Mouse (Mus musculus): ENCODE results near the gene Lrrfip2.

Gene Lrrfip2

DNA sequence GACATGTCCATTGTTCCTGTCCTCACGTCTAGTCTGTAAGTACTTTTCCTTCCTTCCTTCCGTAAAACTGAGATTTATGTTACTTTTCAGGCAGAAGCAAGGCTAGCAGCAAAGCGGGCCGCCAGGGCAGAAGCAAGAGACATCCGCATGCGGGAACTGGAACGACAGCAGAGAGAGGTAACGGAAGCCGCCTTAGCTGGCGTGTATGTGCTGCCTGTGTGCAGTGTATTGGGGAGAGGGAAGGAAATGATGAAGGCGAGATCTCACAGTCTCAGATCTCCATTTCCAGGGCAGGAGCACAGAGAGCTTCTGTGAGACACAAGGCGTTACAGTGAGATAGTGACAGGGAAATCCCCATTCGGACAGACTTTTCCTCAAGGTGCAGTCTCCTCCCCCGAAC, 43.8 kb downstream of the Lrrfip2 start:
- no peak for DNase-seq (ENCODE audit: low read depth, low spot score)

DNA sequence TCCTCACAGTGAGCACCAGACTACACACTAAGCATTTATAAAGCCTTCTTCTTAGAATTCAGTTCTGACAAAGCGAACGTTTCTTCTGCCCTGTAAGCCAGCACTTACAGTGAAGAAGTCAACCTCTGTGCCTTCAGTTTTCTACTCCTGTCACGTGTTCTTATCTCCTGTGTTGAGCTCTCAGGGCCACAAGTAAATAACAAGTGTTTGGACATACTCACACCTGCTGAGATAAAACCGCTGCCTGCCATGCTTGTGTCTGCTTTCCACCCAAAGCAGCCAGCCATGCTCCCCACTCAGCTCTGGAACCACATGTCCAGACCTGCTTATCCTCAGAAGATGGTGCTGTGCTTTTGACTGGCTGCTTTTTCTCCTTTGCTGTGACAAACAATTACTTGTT, 49.2 kb downstream of the Lrrfip2 start:
- DNase-seq (ENCODE audit: low read depth, low spot score), result no peak

- no peak for DNase-seq (ENCODE audit: low read depth, low spot score)
Measured at GRCm38 (mm10) chr9:111170430-111170829, 53.0 kb downstream of the Lrrfip2 start.

- no peak for DNase-seq (ENCODE audit: low read depth, low spot score)
Measured at GRCm38 (mm10) chr9:111174071-111174470, 56.7 kb downstream of the Lrrfip2 start.

DNA sequence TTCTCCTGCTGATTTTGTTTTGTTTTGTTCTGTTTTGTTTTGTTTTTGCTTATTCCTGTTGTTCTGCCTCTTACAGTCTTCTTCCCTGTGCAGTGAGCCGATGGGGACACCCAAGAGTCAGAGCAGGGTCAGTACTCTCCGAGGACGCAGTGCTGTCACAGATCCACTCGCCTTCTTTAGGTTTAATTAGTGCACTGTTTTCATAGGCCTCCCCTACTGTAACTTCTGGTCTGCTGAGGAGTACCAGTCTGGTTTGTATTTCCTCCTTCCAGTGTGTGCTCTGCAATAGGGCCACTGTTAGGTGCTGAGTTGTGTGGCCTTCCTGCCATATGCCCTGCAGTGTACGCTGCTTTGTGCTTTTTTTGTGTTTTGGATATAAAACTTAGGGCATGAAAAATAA, 61.6 kb downstream of the Lrrfip2 start:
- no peak for DNase-seq (ENCODE audit: low read depth, low spot score)

- no peak for DNase-seq (ENCODE audit: low read depth, low spot score)
Measured at GRCm38 (mm10) chr9:111182176-111182575, 64.8 kb downstream of the Lrrfip2 start.

DNA sequence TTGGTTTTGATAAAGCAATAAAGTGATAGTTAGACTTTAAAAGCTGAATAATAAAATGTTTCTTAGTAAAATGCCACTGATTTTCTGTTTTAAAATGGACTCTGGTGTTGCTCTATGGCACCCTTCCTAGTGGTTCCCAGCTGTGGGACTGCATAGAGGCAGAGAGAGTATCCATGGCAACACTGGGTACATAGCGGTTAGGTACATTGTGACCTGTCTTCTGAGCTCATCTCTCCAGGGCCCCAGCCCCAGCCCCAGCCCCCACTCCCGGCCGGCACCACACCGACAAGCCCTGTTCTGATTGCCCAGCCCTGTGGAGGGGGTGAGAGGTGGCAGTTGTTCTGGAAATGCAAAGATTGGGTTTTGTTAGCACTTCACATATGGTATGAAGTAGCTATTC, 67.5 kb downstream of the Lrrfip2 start:
- DNase-seq (ENCODE audit: low read depth, low spot score), result no peak

DNA sequence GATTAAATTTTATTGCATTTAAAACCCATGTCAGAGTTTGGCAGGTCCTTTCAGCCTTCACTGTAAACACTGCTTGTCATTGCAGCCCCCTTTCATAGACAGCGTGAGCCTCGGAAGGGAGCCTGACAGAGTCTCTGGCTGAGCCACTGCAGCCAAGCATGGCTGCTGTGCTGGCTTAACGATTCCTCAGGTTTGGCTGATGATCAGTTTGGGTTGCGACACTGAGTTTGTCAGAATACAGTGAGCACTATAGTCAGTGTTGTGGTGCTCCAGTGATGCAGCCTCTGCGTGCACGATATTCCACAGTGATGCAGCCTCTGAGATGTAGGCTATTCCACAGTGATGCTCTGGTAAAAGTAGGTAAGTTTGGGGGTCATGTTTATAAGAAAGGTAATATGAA, 69.5 kb downstream of the Lrrfip2 start:
- no peak for DNase-seq (ENCODE audit: low read depth, low spot score)

- DNase-seq (ENCODE audit: low read depth, low spot score), result no peak
Measured at GRCm38 (mm10) chr9:111188731-111189130, 71.3 kb downstream of the Lrrfip2 start.

- DNase-seq (ENCODE audit: low read depth, low spot score), result no peak
Measured at GRCm38 (mm10) chr9:111193211-111193610, 75.8 kb downstream of the Lrrfip2 start.

DNA sequence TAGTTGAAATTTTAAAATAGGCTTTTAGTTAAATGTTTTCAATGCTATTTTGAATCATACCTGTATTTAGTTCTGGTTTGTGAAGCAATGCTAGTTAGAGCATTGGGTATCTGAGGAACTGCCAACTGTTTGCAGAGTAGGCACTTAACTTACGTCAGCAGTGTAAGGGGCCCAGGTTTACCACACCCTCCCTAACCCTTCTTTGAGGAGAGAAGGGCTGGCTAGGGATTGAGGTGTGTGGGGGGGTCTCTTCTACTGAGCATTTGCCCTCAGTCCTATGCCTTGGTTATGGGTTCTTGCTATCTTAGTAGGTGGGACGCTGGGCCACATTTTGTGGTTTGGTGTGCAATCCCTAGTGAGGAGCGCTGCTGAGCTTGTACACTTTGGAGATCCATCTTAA, 79.7 kb downstream of the Lrrfip2 start:
- DNase-seq (ENCODE audit: low read depth, low spot score), result no peak

- DNase-seq (ENCODE audit: low read depth, low spot score), result no peak
Measured at GRCm38 (mm10) chr9:111197712-111198111, 80.3 kb downstream of the Lrrfip2 start.

- DNase-seq (ENCODE audit: low read depth, low spot score), result no peak
Measured at GRCm38 (mm10) chr9:111198332-111198731, 80.9 kb downstream of the Lrrfip2 start.

DNA sequence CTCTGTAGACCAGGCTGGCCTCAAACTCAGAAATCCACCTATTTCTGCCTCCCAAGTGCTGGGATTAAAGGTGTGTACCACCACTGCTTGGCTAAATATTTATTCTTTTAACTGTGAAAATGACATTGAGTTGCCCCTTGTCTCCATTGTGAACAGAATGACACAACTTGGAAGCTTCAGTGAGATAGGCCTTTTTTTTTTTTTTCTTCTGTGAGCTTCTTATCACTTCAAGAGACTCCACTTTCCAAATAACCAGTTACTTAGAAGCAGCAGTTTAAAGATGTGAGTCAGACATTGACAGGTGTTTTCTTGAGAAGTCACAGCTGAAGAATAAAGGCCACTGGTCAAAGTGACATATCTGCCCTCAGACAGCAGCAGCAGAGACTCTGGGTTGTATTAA, 82.8 kb downstream of the Lrrfip2 start:
- no peak for DNase-seq (ENCODE audit: low read depth, low spot score)

DNA sequence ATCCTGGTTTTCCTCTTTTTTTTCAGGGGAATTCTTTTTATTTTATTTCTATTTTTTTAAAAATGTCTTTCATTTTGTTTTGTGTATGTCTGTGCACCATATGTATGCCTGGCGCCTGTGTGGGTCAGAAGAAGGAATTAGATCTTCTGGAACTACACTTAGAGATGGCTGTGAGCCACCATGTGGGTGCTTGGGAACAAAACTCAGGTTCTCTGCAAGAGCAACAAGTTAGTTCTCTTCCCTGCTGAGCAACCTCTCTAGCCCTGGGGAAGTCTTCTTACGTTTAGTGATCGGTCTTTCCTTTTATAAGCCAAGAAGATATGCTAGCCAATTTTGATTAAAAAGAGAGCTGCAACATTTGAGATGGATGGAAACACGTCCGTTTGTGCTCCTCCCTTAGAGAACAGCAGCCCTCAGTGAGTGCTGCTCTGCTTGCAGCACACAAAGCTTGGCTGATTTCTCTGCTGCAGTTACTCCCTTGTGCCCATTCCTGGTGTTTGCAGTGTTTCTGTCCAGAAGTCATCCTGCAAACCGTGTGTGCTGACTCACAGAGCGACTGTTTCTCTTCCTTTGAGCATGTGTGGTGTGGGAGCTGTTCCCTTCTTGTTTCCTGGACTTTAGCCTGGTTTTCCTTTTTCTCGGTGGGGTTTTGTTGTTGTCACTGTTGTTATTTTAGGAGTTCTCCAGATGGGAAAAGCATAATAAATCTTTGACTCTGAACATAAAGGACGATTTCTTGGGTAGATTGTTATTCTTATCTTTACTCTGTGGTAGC, 87.4 kb downstream of the Lrrfip2 start:
- DNase-seq (ENCODE audit: low read depth, low spot score), result no peak

DNA sequence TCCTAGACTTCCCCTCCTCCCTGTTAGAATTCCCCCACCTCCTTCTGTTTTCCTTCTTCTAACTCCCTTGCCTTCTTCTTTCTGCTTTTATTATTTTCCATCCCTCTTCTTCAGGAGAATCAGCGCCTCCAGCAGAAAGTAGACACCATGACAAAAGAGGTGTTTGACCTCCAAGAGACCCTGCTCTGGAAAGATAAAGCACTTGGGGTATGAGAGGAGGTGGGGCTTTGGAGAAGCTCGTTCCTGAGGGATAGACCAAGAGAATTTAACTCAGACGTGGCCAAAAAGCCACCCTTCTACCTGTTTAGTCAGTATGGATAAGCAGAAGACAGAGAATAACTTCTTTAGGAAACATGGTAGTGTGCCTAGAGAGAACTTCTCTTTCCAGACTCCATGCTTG, 90.3 kb downstream of the Lrrfip2 start:
- no peak for DNase-seq (ENCODE audit: low read depth, low spot score)

GRCm38 (mm10) chr9:111208185-111208584, 90.8 kb downstream of the Lrrfip2 start:
- DNase-seq (ENCODE audit: low read depth, low spot score), result no peak

- no peak for DNase-seq (ENCODE audit: low read depth, low spot score)
Measured at GRCm38 (mm10) chr9:111209158-111209699, 91.8 kb downstream of the Lrrfip2 start.

DNA sequence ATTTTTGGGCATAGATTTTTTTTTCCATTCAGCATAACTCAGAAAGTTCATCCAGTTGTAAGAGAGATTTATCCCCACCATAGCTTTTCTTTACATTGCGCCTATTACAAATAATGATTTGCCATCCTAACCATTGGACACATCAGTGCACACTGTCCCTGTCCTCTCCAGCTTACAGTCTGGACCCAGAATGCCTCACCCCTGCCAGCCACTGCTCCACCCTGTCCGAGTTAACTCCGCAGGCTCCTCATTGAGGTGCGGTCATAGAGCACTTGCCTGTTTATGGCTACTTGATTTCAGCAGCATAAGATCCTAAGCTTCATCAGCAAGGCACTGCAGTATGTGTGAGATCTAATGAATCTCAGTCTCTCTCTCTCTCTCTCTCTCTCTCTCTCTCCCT, 93.0 kb downstream of the Lrrfip2 start:
- no peak for DNase-seq (ENCODE audit: low read depth, low spot score)

DNA sequence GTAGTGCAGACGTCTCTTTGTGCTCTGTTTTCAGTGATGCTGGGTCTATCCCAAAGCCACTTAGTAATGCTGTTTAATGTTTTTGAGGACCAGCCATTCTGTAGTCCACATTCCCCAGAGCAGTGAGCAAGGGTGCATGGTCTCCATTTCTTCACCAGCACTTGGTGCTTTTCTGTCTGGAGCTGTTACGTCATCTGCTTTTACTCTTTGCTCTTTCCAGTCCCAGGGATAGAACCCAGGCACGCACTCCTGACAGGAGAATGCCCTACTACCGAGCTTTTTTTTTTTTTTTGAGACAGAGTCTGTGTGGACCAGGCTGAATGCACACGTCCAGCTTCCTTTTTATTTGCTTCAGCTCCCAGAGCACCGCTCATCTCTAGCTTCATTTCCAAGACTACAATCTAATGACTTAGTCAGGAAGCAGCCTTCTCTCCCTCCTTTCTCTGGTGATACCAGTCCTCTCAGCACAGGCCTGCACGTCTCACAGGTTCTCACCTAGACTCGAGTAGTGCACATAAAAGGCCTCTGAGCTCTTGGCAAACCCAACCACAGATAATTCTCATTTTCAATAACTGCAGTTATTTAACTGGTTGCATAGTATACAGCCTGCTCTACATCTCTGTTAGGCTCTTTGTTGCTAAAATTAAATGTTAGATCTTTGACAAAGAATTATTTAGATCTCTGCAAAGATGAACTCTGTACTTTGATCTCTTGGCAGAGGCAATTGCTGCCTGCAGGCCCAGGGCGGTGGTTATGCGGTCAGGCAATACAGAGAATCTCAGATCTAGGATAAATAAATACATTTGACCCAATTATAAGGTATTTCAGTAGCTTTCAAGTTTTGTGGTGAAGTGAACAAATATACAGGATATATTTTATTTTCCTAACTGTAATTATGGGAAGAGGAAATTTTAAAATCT, 94.0 kb downstream of the Lrrfip2 start:
- no peak for DNase-seq (ENCODE audit: low read depth, low spot score)

DNA sequence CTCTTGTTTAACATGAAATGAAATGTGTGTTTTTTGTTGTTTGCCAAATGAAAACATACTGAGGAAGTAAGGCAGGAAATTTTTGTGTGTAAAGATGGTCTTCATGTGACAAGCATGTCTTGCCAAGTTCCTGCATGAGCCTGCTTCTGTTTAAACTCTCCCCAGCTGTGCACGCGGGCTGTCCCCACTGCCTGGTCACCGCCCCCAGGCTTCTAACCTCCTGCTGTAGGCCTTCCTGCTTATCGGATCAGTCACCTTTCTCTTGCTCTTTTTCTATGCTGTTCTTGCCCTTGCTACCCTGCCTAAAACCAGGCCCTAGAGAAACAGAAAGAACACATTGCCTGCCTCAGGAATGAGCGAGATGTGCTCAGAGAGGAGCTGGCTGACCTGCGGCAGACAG, 96.1 kb downstream of the Lrrfip2 start:
- no peak for DNase-seq (ENCODE audit: low read depth, low spot score)

GRCm38 (mm10) chr9:111216424-111216823, 99.0 kb downstream of the Lrrfip2 start:
- DNase-seq (ENCODE audit: low read depth, low spot score), result no peak

Data from WW6 (cell line).